ENCODE assay signal across 9 mouse cellular contexts in genomic region chr13:69086613-69087012, GRCm38 (mm10).
DNase-seq lines count a peak whose midpoint lies in the region; ATAC-seq lines count a peak whose summit lies in the region.
"Had no signal": no experiment of that assay in that cellular context is flagged by ENCODE, and none has a peak within 500 bp of the region (broad histone marks: within the 10 kb centered on the region; RNA-seq: fewer than 3 reads in every experiment).

No protein-coding gene starts in this region.

- H3K4me3 ChIP-seq in neural tube, embryonic 15.5 days (replicated peaks) = no peak overlapping the region
- H3K4me3 ChIP-seq: limb, embryonic 12.5 days had no signal

- H3K27ac ChIP-seq in neural tube, embryonic 15.5 days (replicated peaks) = no peak overlapping the region
- H3K27ac ChIP-seq: limb, embryonic 12.5 days had no signal

- H3K36me3 ChIP-seq in neural tube, embryonic 15.5 days = no peaks in the 10 kb centered on the region
- H3K36me3 ChIP-seq: limb, embryonic 12.5 days had no signal

- WGBS in neural tube, embryonic 15.5 days = 58% methylated on average over 1 of the region's 1 CpGs

- no peaks in the 10 kb centered on the region for H3K4me1 ChIP-seq in neural tube, embryonic 15.5 days
- H3K4me1 ChIP-seq: limb, embryonic 12.5 days had no signal

- no peak overlapping the region for H3K9ac ChIP-seq in neural tube, embryonic 15.5 days (replicated peaks)
- H3K9ac ChIP-seq: limb, embryonic 12.5 days had no signal

- H3K9me3 ChIP-seq in neural tube, embryonic 15.5 days (replicated peaks) = no peaks in the 10 kb centered on the region
- H3K9me3 ChIP-seq: limb, embryonic 12.5 days had no signal

- no peak overlapping the region for H3K4me2 ChIP-seq in neural tube, embryonic 15.5 days
- H3K4me2 ChIP-seq: limb, embryonic 12.5 days had no signal

- DNase-seq in neural tube, embryonic 10.5 days (ENCODE audit: extremely low spot score, low spot score) = peak; percentile 31
- peak; percentile 84 to 87 for DNase-seq in cerebellum, postnatal 10 days
- peak; percentile 59 for DNase-seq in gastrocnemius, postnatal 10 days
- DNase-seq in kidney, postnatal 36 days = peak; percentile 66 to 85
- peak; percentile 4 to 39 for DNase-seq in lung, adult 18-20 months
- DNase-seq in retina, postnatal 7 days (ENCODE audit: low read depth, low spot score) = peak; percentile 46
- DNase-seq in T-cell, adult 2 months (ENCODE audit: low spot score) = no peak

- H3K27me3 ChIP-seq in neural tube, embryonic 15.5 days (replicated peaks) = no peaks in the 10 kb centered on the region
- H3K27me3 ChIP-seq: limb, embryonic 12.5 days had no signal

- no peak for ATAC-seq in neural tube, embryonic 15.5 days (ENCODE audit: low FRiP score)
